Mouse (Mus musculus): ENCODE measurements around the gene Olfr1201. TPM values are rescaled to one million over a fixed set of nuclear protein-coding genes. Genes with fewer than 3 reads are reported as not detected.

Gene Olfr1201
- polyA plus RNA-seq (2014; fragmentation: Nextera tagmentation; extraction: Ambion mirVana), result not detected in 2 replicates

- no peaks in the 10 kb centered on the region for H3K27me3 ChIP-seq (ENCODE audit: control insufficient read depth, insufficient read depth, low read length)
Observed at GRCm38 (mm10) chr2:88792736-88793135, at the start of gene Olfr1201. TSS of gene Olfr1201 (plus strand) at chr2:88793036.

GRCm38 (mm10) chr2:88743379-88743778 lies 49.5 kb upstream of the Olfr1201 start:
- Histone ChIP-seq H3K27ac (replicated peaks; ENCODE audit: low read depth, low read length) (no peak overlapping the region), H3K9ac (ENCODE audit: low read length) (no peak overlapping the region), H3K4me1 (ENCODE audit: control insufficient read depth, insufficient read depth, low read length) (no peaks in the 10 kb centered on the region), H3K4me2 (ENCODE audit: low read depth, severe bottlenecking) (no peak overlapping the region), H3K27me3 (ENCODE audit: control insufficient read depth, insufficient read depth, low read length) (no peaks in the 10 kb centered on the region), H3K36me3 (ENCODE audit: control insufficient read depth, insufficient read depth, low read length) (no peaks in the 10 kb centered on the region), H3K9me3 (ENCODE audit: control insufficient read depth, low read length) (no peaks in the 10 kb centered on the region), H3K4me3 (ENCODE audit: low read depth, low read length) (no peak overlapping the region)
- WGBS, result 81% methylated on average over 3 of the region's 3 CpGs
- no peak for ATAC-seq (ENCODE audit: insufficient number of reproducible peaks, low FRiP score, low TSS enrichment, low read depth)
- no peak for DNase-seq (ENCODE audit: low spot score)

More at GRCm38 (mm10) chr2:88792736-88793135, at the start of gene Olfr1201:
- no peaks in the 10 kb centered on the region for H3K9me3 ChIP-seq (ENCODE audit: control insufficient read depth, low read length)
- no peak within 1 kb of the TSS for H3K4me3 ChIP-seq (ENCODE audit: low read depth, low read length)
- H3K4me2 ChIP-seq (ENCODE audit: low read depth, severe bottlenecking), result no peak within 1 kb of the TSS
- ATAC-seq (ENCODE audit: insufficient number of reproducible peaks, low FRiP score, low TSS enrichment, low read depth) (no peak), DNase-seq (ENCODE audit: low spot score) (no peak)
- no peaks in the 10 kb centered on the region for H3K4me1 ChIP-seq (ENCODE audit: control insufficient read depth, insufficient read depth, low read length)
- 89% methylated on average over 6 of the region's 6 CpGs for WGBS
- H3K36me3 ChIP-seq (ENCODE audit: control insufficient read depth, insufficient read depth, low read length), result no peaks in the 10 kb centered on the region
- no peak within 1 kb of the TSS for H3K27ac ChIP-seq (replicated peaks; ENCODE audit: low read depth, low read length)
- no peak within 1 kb of the TSS for H3K9ac ChIP-seq (ENCODE audit: low read length)

GRCm38 (mm10) chr2:88751270-88751669 lies 41.6 kb upstream of the Olfr1201 start, which contains the start of gene Olfr1198:
TSS of gene Olfr1198 (minus strand) at chr2:88751370.
- H3K27ac ChIP-seq (replicated peaks; ENCODE audit: low read depth, low read length), result no peak within 1 kb of the TSS
- no peak within 1 kb of the TSS for H3K4me3 ChIP-seq (ENCODE audit: low read depth, low read length)
- no peaks in the 10 kb centered on the region for H3K4me1 ChIP-seq (ENCODE audit: control insufficient read depth, insufficient read depth, low read length)
- no peaks in the 10 kb centered on the region for H3K36me3 ChIP-seq (ENCODE audit: control insufficient read depth, insufficient read depth, low read length)
- H3K9ac ChIP-seq (ENCODE audit: low read length), result no peak within 1 kb of the TSS
- WGBS, result 85% methylated on average over 2 of the region's 2 CpGs
- no peak for DNase-seq (ENCODE audit: low spot score)
- no peak within 1 kb of the TSS for H3K4me2 ChIP-seq (ENCODE audit: low read depth, severe bottlenecking)
- no peaks in the 10 kb centered on the region for H3K27me3 ChIP-seq (ENCODE audit: control insufficient read depth, insufficient read depth, low read length)
- ATAC-seq (ENCODE audit: insufficient number of reproducible peaks, low FRiP score, low TSS enrichment, low read depth), result no peak
- no peaks in the 10 kb centered on the region for H3K9me3 ChIP-seq (ENCODE audit: control insufficient read depth, low read length)

DNA sequence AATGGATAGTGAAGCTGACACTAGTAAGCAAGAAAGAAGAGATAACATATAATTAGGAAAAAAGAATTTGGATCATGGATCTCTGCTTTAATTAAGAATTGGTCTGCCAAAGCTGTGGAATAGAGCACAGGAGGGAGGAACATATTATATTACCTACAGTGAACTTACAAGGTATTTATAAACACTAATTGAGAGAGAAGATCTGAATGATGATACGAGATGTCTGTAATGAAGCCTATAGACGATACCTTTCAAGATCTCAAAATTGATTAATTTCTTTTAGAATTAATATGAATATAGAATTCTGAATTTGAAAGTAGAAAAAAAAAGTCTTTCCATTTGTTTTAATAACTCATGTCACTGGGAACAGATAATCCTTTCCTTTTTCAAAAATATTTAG lies 32.5 kb upstream of the Olfr1201 start, which contains the start of gene Olfr1199:
TSS of gene Olfr1199 (minus strand) at position 101 of the 400 bp plus-strand sequence.
- H3K9me3 ChIP-seq (ENCODE audit: control insufficient read depth, low read length), result no peaks in the 10 kb centered on the region
- H3K9ac ChIP-seq (ENCODE audit: low read length), result no peak within 1 kb of the TSS
- no peaks in the 10 kb centered on the region for H3K27me3 ChIP-seq (ENCODE audit: control insufficient read depth, insufficient read depth, low read length)
- no peaks in the 10 kb centered on the region for H3K4me1 ChIP-seq (ENCODE audit: control insufficient read depth, insufficient read depth, low read length)
- no peaks in the 10 kb centered on the region for H3K36me3 ChIP-seq (ENCODE audit: control insufficient read depth, insufficient read depth, low read length)
- no peak within 1 kb of the TSS for H3K4me3 ChIP-seq (ENCODE audit: low read depth, low read length)
- no peak within 1 kb of the TSS for H3K27ac ChIP-seq (replicated peaks; ENCODE audit: low read depth, low read length)
- 92% methylated on average over 2 of the region's 2 CpGs for WGBS
- ATAC-seq (ENCODE audit: insufficient number of reproducible peaks, low FRiP score, low TSS enrichment, low read depth) (no peak), DNase-seq (ENCODE audit: low spot score) (no peak)
- H3K4me2 ChIP-seq (ENCODE audit: low read depth, severe bottlenecking), result no peak within 1 kb of the TSS

GRCm38 (mm10) chr2:88770388-88770787 lies 22.4 kb upstream of the Olfr1201 start, which contains the start of gene Olfr1200:
TSS of gene Olfr1200 (minus strand) at chr2:88770488.
- no peak within 1 kb of the TSS for H3K27ac ChIP-seq (replicated peaks; ENCODE audit: low read depth, low read length)
- no peaks in the 10 kb centered on the region for H3K9me3 ChIP-seq (ENCODE audit: control insufficient read depth, low read length)
- WGBS, result 81% methylated on average over 2 of the region's 2 CpGs
- no peaks in the 10 kb centered on the region for H3K27me3 ChIP-seq (ENCODE audit: control insufficient read depth, insufficient read depth, low read length)
- no peak for ATAC-seq (ENCODE audit: insufficient number of reproducible peaks, low FRiP score, low TSS enrichment, low read depth)
- H3K4me2 ChIP-seq (ENCODE audit: low read depth, severe bottlenecking), result no peak within 1 kb of the TSS
- H3K4me3 ChIP-seq (ENCODE audit: low read depth, low read length), result no peak within 1 kb of the TSS
- no peak within 1 kb of the TSS for H3K9ac ChIP-seq (ENCODE audit: low read length)
- H3K36me3 ChIP-seq (ENCODE audit: control insufficient read depth, insufficient read depth, low read length), result no peaks in the 10 kb centered on the region
- no peaks in the 10 kb centered on the region for H3K4me1 ChIP-seq (ENCODE audit: control insufficient read depth, insufficient read depth, low read length)
- no peak for DNase-seq (ENCODE audit: low spot score)

DNA sequence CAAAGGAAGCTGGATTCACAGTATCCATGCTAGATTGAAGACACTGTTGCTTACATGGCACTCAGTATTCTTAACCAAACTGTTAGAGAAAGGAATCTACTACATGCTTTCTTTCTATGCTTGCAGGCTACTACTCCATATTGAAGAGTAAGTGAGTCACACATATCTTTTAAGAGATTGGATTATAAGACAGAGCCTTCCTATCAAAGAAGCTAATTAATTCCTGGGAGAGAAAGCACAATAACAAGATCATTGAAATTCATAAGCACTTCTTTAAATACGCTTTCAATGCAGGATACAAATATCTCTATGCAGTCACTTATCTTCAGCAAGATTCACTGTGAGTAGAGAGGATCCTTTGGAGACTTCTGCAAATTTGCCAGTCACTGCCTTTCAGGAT lies 21.4 kb downstream of the Olfr1201 start, which contains the start of gene Olfr1202:
TSS of gene Olfr1202 (plus strand) at position 301 of the 400 bp plus-strand sequence.
- DNase-seq (ENCODE audit: low spot score), result no peak
- no peaks in the 10 kb centered on the region for H3K27me3 ChIP-seq (ENCODE audit: control insufficient read depth, insufficient read depth, low read length)
- no peak within 1 kb of the TSS for H3K4me2 ChIP-seq (ENCODE audit: low read depth, severe bottlenecking)
- ATAC-seq (ENCODE audit: insufficient number of reproducible peaks, low FRiP score, low TSS enrichment, low read depth), result no peak
- no peak within 1 kb of the TSS for H3K4me3 ChIP-seq (ENCODE audit: low read depth, low read length)
- no peak within 1 kb of the TSS for H3K9ac ChIP-seq (ENCODE audit: low read length)
- no peaks in the 10 kb centered on the region for H3K36me3 ChIP-seq (ENCODE audit: control insufficient read depth, insufficient read depth, low read length)
- no peak within 1 kb of the TSS for H3K27ac ChIP-seq (replicated peaks; ENCODE audit: low read depth, low read length)
- WGBS, result 88% methylated on average over 1 of the region's 1 CpGs
- no peaks in the 10 kb centered on the region for H3K4me1 ChIP-seq (ENCODE audit: control insufficient read depth, insufficient read depth, low read length)
- no peaks in the 10 kb centered on the region for H3K9me3 ChIP-seq (ENCODE audit: control insufficient read depth, low read length)

GRCm38 (mm10) chr2:88829437-88829836 lies 36.6 kb downstream of the Olfr1201 start, which contains the start of gene Olfr1205:
TSS of gene Olfr1205 (plus strand) at chr2:88829737.
- H3K4me2 ChIP-seq (ENCODE audit: low read depth, severe bottlenecking), result no peak within 1 kb of the TSS
- H3K9me3 ChIP-seq (ENCODE audit: control insufficient read depth, low read length), result no peaks in the 10 kb centered on the region
- ATAC-seq (ENCODE audit: insufficient number of reproducible peaks, low FRiP score, low TSS enrichment, low read depth), result no peak
- no peak within 1 kb of the TSS for H3K4me3 ChIP-seq (ENCODE audit: low read depth, low read length)
- no peaks in the 10 kb centered on the region for H3K4me1 ChIP-seq (ENCODE audit: control insufficient read depth, insufficient read depth, low read length)
- no peak within 1 kb of the TSS for H3K27ac ChIP-seq (replicated peaks; ENCODE audit: low read depth, low read length)
- no peaks in the 10 kb centered on the region for H3K27me3 ChIP-seq (ENCODE audit: control insufficient read depth, insufficient read depth, low read length)
- DNase-seq (ENCODE audit: low spot score), result no peak
- no peaks in the 10 kb centered on the region for H3K36me3 ChIP-seq (ENCODE audit: control insufficient read depth, insufficient read depth, low read length)
- 92% methylated on average over 2 of the region's 2 CpGs for WGBS
- no peak within 1 kb of the TSS for H3K9ac ChIP-seq (ENCODE audit: low read length)

- Histone ChIP-seq H3K36me3 (ENCODE audit: control insufficient read depth, insufficient read depth, low read length) (no peaks in the 10 kb centered on the region), H3K4me2 (ENCODE audit: low read depth, severe bottlenecking) (no peak overlapping the region), H3K4me3 (ENCODE audit: low read depth, low read length) (no peak overlapping the region), H3K9ac (ENCODE audit: low read length) (no peak overlapping the region), H3K9me3 (ENCODE audit: control insufficient read depth, low read length) (no peaks in the 10 kb centered on the region), H3K27me3 (ENCODE audit: control insufficient read depth, insufficient read depth, low read length) (no peaks in the 10 kb centered on the region), H3K27ac (replicated peaks; ENCODE audit: low read depth, low read length) (no peak overlapping the region), H3K4me1 (ENCODE audit: control insufficient read depth, insufficient read depth, low read length) (no peaks in the 10 kb centered on the region)
- ATAC-seq (ENCODE audit: insufficient number of reproducible peaks, low FRiP score, low TSS enrichment, low read depth) (no peak), DNase-seq (ENCODE audit: low spot score) (no peak)
- 91% methylated on average over 2 of the region's 2 CpGs for WGBS
Observed at GRCm38 (mm10) chr2:88838477-88838876, 45.6 kb downstream of the Olfr1201 start.
